Comparison of ENCODE assay signal across 8 mouse cellular contexts in genomic region chr11:43633658-43634401, GRCm38 (mm10). TPM values are rescaled to one million over a fixed set of nuclear protein-coding genes. Genes with fewer than 3 reads are reported as not detected.
DNase-seq lines count a peak whose midpoint lies in the region; ATAC-seq and TF ChIP-seq lines count a peak whose summit lies in the region.

No protein-coding gene starts in this region.

- H3K27ac ChIP-seq in hindbrain, embryonic 10.5 days: peak overlapping the region; percentile 82
- H3K27ac ChIP-seq in layer of hippocampus, adult 2 months: peak overlapping the region; percentile 78
- no peak overlapping the region for H3K27ac ChIP-seq in lung, postnatal 0 days (ENCODE audit: low read length)

- no peak overlapping the region for H3K9ac ChIP-seq in lung, postnatal 0 days (replicated peaks; ENCODE audit: low read depth)

- peak overlapping the region; percentile 22; the same call in 1 of the 2 replicates for H3K4me3 ChIP-seq in hindbrain, embryonic 10.5 days
- H3K4me3 ChIP-seq in layer of hippocampus, adult 2 months: no peak overlapping the region
- H3K4me3 ChIP-seq in lung, postnatal 0 days (ENCODE audit: low read depth, low read length): no peak overlapping the region

- peak; percentile 82 for ATAC-seq in lung, postnatal 0 days
- no peak for ATAC-seq in monocyte, adult 5-6 weeks (replicated peaks; ENCODE audit: insufficient number of reproducible peaks, low FRiP score, low TSS enrichment, poor library complexity, severe bottlenecking)

- peak overlapping the region; percentile 14; the same call in 1 of the 2 replicates for H3K4me2 ChIP-seq in lung, postnatal 0 days (replicated peaks; ENCODE audit: low read depth, low read length)

- H3K9me3 ChIP-seq in hindbrain, embryonic 10.5 days: no peaks in the 10 kb centered on the region
- no peaks in the 10 kb centered on the region for H3K9me3 ChIP-seq in lung, postnatal 0 days (ENCODE audit: low read length)

- no peaks in the 10 kb centered on the region for H3K36me3 ChIP-seq in hindbrain, embryonic 10.5 days
- H3K36me3 ChIP-seq in lung, postnatal 0 days (ENCODE audit: insufficient read depth, low read length): no peaks in the 10 kb centered on the region

- WGBS in hindbrain, embryonic 10.5 days: 24% methylated on average over 19 of the region's 19 CpGs
- 13% methylated on average over 19 of the region's 19 CpGs for WGBS in lung, postnatal 0 days

- no peaks in the 10 kb centered on the region for H3K27me3 ChIP-seq in hindbrain, embryonic 10.5 days (ENCODE audit: insufficient read depth, poor library complexity, severe bottlenecking)
- no peaks in the 10 kb centered on the region for H3K27me3 ChIP-seq in lung, postnatal 0 days (replicated peaks; ENCODE audit: insufficient read depth, low read length)

- no peak for TF ChIP-seq EP300 in lung, postnatal 0 days (IDR thresholded peaks at IDR 0.05)

- H3K4me1 ChIP-seq in hindbrain, embryonic 10.5 days (replicated peaks): peaks cover 28% of the 10 kb centered on the region
- H3K4me1 ChIP-seq in lung, postnatal 0 days (ENCODE audit: insufficient read depth, low read depth, low read length): no peaks in the 10 kb centered on the region

- DNase-seq in left cerebral cortex, adult 18-20 months (ENCODE audit: low spot score in 2 of 2): peak; percentile 36 to 57
- no peak for DNase-seq in left cerebral cortex, adult 11 months (ENCODE audit: low spot score)
- DNase-seq in frontal cortex, postnatal 25 days (ENCODE audit: low spot score in 2 of 2): peak; percentile 48
- DNase-seq in hindbrain, embryonic 10.5 days (ENCODE audit: low spot score): peak; percentile 70
- peak; percentile 42 to 62 for DNase-seq in layer of hippocampus, adult 2 months (ENCODE audit: low spot score in 2 of 2)
- peak; percentile 82 for DNase-seq in lung, postnatal 0 days (ENCODE audit: low spot score)
- peak; percentile 38 for DNase-seq in ovary, postnatal 10 days (ENCODE audit: low spot score)

- TF ChIP-seq CTCF in layer of hippocampus, adult 2 months (conservative IDR thresholded peaks at IDR 0.05): peak; percentile 34
- peak; percentile 29 for TF ChIP-seq CTCF in lung, postnatal 0 days (IDR thresholded peaks at IDR 0.05)

RNA-seq across cellular contexts. Expression of gene Fabp6, which starts 32.5 kb away (rescaled TPM):
- not detected for total RNA-seq in left cerebral cortex, adult 18-20 months (2021)
- not detected in 2 replicates for polyA plus RNA-seq in hindbrain, embryonic 10.5 days (2016; fragmentation: Nextera tagmentation; extraction: Ambion mirVana)
- not detected for total RNA-seq in layer of hippocampus, adult 2 months (2021)
- polyA plus RNA-seq in lung, postnatal 0 days (2015; fragmentation: Nextera tagmentation; extraction: Ambion mirVana): 0.47 TPM in 1 of 2 replicates, not detected in the other
- total RNA-seq in monocyte, adult 5-6 weeks (2017): not detected in 3 replicates

RNA-seq across cellular contexts. Expression of gene 4933415A04Rik, which starts 47.0 kb away (rescaled TPM):
- under 1 TPM; 0.66 to 0.70 TPM for total RNA-seq in left cerebral cortex, adult 18-20 months (2021)
- 10.4 and 12.8 TPM in 2 replicates for polyA plus RNA-seq in hindbrain, embryonic 10.5 days (2016; fragmentation: Nextera tagmentation; extraction: Ambion mirVana)
- total RNA-seq in layer of hippocampus, adult 2 months (2021): 1 to 10 TPM; 1.9 to 2.4 TPM
- 2.9 and 3.9 TPM in 2 replicates for polyA plus RNA-seq in lung, postnatal 0 days (2015; fragmentation: Nextera tagmentation; extraction: Ambion mirVana)
- total RNA-seq in monocyte, adult 5-6 weeks (2017): not detected in 3 replicates

RNA-seq across cellular contexts. Expression of gene Pwwp2a, which starts 48.0 kb away (rescaled TPM):
- total RNA-seq in left cerebral cortex, adult 18-20 months (2021): 10 to 100 TPM; 61.2 to 65.4 TPM
- 27.3 and 34.1 TPM in 2 replicates for polyA plus RNA-seq in hindbrain, embryonic 10.5 days (2016; fragmentation: Nextera tagmentation; extraction: Ambion mirVana)
- total RNA-seq in layer of hippocampus, adult 2 months (2021): 10 to 100 TPM; 72.4 to 77.3 TPM
- polyA plus RNA-seq in lung, postnatal 0 days (2015; fragmentation: Nextera tagmentation; extraction: Ambion mirVana): 14.2 and 17.0 TPM in 2 replicates
- 18.9 to 56.5 TPM (median 21.2 TPM) in 3 replicates for total RNA-seq in monocyte, adult 5-6 weeks (2017)
